Mouse (Mus musculus): ENCODE measurements around the gene Cacna1e. TPM values are rescaled to one million over a fixed set of nuclear protein-coding genes. Genes with fewer than 3 reads are reported as not detected.

The Cacna1e gene
- total RNA-seq, 2 experiments from 2014 or later: 213 to 233 TPM

Other genes with a start within 250 kb of the Cacna1e start
- gene Ier5, start 215.1 kb upstream of the Cacna1e start, total RNA-seq (2021): 10 to 100 TPM; 26.5 to 30.6 TPM

Measured in layer of hippocampus, postnatal 36 days (tissue).